Mouse (Mus musculus) layer of hippocampus, adult 8-10 months (tissue): ENCODE measurements at regions not wholly inside any gene's neighbourhood (a gene's known extent, or its start where the extent isn't known, plus 50 kb on each side); places are given as distances from the start of the nearest gene placed in this dataset.
A peak's percentile ranks its signal among the peaks of the same experiment; 100 is the strongest.

ENCODE experiments used
- DNase-seq, 2 experiments: peaks; one replicate each; pipeline ENCODE4 v3.0.0; 2022; ENCODE audit warnings: low spot score in 2 of 2

DNA sequence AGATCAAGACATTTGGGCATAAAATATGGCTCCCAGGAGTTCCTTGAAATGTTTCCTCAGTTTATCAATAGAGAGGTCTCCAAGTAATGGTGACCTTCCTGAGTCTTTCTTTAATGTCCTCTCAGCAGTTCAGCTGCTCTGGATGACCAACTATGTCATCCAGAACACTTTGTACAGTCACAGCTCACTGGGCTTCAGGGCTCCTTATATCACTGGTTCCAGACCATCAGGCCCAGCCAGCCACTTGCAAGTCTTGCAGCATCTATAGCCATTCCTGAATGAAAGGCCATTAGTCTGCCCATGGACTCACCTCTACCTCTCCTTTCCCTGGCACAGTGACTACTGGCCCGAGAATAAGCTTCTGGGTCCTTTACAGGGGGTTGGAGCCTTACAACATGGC, 437.8 kb upstream of the Meis1 start:
- DNase-seq, result no peak

DNA sequence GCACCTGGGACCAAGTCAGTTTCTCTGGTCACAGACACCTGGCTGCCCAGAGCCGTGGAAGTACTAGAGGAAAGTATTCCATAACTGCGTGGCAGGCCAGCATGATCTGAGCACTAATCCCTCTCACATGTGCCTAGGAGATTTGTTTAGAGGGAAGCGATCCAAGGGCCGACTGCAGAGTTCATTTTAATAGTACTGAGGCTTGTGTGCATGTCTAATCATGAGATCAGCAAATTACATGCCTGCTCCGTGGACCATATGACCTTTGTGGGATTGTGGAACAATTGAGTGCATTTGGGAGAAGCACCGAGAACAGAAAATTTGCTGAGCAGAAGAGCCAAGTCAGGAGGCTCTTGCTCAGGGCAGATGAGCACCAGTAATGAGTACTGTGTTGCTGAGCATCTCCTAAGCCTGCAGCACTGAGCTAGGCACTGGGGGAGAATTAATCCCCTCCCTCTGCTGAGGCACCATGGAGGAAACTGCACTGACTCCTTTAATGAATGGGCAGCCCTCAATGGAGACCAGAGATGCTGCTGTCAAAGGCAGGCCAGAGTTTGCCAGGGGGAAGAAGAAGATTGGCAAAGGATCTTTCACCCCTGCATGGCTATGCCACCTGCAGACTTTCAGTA, 445.1 kb upstream of the Meis1 start:
- DNase-seq, result no peak

DNA sequence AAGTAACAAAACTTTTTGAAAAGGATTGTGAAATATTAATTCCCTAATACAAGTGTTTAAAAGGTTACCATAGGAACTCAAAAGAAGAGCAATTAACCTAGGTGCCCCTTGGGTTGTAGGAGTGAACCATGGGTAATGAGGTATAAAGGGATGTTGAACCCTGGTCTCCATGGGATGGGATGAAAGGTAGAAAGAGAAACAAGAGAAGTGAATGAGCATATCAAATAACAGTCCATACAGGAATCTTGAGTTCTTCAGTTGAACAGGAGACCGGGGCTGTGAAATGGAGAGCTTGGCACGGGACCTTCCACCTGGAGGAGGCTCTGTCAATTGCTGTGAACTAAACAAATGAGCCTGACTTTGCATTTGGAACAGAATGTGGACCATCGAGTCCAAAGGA, 449.6 kb upstream of the Meis1 start:
- no peak for DNase-seq

DNA sequence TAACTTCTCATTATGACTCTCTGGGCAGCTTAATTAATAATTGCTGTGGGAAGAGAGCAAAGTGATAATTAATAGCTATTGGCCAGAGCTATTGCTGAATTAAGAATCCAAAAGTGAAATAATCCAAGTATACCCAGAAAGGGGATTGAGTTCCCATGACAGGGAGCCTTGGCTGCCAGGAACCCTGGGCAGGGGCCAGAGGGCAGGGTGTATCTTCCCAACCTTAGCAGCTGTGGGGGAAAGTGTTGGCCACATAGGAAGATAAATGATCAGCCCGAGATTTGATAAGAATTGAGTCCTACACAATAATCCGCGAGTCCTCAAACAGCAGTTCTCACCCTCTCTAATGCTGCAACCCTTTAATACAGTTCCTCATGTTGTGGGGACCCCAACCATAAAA, 450.0 kb upstream of the Meis1 start:
- DNase-seq, result no peak

DNA sequence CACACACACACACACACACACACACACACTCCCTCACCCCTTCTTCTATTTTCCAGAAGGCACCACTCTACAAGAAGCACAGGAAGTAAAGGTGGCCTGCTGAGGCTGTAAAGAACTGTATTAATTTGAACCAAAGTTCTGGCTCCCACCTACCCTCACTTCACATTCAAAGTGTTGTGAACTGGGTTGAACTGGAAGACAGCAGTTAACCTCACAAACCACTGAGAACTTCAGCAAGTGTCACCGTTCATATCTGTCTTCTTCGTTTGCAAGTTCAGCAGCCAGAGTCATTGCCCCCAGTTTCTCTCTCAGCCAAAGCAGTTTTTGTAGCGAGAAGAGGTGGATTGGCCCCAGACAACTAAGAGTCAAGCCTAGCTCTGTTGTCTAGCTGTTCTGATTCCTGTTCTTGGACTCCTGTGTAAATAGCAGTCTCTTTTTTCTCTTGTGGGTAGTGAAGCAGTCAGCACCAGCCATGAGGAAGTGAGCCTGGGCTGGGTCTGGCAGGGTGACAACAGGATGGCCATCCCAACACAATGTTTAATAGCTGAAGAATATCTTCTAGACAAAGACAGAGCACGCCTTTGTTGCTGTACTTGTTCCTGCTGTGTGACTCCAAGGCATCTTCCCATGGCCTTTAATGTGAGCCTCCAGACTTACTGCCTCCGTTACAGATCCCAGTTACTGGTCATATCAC, 452.0 kb upstream of the Meis1 start:
- DNase-seq, result no peak

DNA sequence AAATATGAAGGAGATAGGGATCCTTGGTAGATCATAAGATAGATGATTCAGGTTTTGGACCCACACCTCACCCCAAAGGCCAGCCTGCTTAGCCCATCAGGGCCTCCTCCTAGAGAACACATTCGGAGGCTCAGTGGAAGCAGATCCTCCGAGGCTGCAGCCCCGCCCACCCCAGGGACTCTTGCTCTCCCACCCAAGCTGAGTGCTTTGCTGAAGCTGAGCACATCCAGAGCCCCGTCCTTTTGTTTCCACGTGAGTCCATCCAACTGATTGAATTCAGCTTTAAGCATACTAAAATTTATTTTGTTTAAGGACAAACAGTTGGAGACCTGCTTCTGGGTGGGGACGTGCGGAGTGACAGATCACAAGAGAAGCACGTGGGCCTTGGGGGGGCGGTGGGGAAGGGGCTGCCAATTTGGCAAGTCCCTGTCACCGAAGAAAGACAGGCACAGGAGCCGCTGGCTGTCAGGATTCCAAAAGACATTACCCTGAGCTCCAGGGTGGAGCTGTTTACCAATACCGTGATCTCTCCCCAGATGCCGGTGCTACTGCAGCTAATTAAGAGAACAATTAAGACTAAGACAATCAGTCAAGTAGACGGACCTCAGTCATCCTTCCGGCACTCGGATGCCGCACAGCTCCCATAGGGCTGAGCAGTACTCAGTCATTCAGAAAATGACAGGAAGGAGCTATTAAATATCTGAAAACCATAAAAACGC, 448.9 kb upstream of the Spred2 start:
- no peak for DNase-seq

DNA sequence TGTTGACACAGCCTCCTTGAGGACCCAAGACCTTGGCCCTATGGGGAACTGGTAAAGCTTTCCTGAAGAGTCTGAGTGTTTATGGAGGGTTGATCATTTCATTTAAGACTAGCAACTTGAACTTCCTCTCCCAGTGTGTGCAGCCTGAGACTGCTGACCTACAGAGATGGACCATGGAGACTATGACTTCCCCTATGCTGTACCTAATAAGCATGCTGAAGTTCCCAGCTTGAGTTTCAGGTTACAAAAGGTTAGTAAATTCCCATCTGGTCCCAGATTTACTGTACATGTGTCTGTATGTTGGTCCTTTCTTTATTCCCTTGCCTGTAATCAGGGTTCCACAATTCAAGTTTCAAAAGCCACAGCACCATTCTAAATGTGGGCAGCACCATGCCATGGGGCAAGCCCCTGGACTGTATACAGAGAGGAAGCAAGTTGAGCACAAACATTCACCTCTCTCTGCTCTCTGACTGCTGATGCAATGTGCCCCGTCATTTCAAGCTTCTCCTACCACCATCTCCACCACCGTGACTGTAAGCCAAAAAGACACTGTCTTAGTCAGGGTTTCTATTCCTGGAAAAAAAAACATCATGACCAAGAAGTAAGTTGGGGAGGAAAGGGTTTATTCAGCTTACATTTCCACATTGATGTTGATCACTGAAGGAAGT, 431.0 kb upstream of the Spred2 start:
- DNase-seq, result no peak

DNA sequence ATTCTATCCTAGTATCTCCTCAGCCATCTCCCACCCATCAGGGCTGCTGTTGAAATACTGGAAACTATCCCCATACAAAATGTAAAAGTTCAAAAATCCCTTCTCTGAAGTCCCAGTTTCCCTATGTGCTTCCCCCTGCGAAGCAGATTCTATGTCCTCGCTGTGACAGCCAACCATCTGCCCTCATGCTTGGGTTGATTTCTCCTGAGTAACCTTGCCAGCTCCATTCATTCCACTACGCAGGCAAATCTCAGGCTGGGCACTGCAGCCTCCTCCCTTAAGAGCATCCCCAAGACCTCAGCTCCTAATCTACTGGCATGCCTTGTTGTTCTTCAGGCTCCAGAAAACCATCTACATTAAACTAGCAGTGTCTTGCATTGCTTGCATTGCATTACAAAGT, 402.5 kb upstream of the Spred2 start:
- DNase-seq, result no peak

DNA sequence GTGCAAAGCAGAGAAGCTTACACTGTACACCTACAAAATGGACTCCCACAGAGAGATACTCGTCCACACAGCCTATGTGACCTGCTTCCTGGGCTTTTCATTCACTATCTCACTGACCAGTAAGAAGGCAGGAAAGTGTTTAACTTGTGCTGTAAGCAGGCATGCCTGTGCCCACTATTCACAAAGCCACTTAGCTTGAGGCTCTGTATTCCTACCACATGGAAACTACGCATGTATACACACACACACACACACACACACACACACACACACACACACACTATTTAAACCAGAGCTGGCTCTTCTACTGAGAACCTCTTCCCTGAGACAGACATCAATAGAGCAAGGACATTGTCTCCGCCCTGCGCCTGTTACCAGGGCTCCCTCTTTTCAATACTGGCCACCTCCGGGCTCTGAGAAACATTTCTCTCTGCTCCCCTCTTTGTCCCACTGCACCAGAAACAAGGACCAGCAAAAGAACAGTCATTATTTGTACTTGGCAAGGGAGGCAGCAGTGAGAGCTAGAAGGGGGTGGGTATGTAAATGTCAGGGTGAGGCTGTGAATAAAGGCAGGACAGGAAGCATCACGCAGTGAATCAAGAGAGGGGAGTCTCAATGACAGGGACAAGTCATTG, 400.2 kb upstream of the Spred2 start:
- DNase-seq, result peak; percentile 12 to 23

DNA sequence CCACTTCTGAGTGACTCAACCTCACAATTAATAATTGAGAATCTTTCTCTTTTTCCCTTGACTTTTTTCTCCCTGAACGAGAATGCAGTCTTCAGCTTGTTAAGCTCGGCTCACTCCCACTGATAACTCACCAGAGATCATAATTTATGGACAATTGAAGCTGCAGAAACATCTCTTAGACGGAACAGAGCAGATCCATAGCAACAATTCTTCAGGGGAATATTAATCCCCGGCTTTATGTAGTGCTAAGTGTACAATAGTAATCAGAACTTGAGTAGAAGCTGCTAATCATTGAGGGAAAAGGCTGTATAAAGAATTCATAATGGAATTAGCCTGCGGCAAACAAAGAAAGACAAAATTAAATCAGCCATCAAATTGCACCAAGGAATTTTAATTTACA, 395.0 kb upstream of the Spred2 start:
- no peak for DNase-seq

DNA sequence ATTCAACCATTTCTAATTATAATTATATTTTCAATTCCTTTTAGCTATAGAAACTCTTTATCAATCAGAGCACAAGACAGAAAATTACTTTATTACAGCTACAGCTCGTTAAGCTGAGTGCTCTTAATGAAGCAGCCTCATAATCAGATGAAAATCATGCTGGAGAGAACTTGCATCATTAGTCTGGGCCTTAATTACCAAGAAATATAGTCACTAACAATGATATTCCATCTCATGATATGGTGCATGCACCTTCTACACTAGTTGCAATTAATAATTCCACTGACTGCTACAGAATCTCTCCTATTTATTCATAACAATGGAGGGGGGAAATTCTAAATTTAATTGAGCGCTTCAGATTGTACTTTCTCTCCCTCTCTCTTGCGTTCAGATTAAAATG, 393.5 kb upstream of the Spred2 start:
- no peak for DNase-seq

DNA sequence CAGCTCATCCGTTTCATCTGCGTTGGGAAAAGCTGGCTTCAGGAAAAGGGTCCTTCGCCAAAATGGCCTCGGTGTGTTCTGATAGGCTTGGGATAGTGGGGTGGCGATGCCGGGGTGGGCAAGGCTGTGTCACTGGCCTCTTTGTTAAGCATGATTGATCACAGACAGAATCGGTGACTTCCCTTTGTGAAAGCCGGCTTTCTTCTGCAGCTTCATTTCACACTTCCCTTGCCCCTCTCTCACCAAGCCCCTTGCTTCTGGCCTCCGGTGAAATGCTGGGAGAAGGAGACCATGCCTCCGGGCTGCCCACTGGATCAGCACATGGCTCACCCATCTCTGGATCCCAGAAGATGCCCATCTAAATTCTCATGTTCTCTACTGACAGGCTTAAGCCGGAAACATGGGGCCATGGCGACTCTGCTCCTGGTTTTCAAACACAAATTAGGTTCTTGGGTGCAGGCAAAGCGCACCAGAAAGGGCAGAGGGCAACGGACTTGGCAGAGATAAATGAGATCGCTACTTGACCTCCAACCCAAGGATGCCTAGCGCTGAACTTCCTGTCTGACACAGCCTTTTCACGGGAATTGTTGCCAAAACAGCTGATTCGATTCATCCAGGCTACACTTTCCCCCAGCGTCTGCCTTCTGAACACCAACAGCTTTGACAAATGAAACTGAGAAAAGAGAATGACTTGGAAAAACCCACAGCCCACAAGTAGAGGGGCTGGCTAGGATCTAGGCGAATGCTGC, 392.7 kb upstream of the Spred2 start:
- no peak for DNase-seq

DNA sequence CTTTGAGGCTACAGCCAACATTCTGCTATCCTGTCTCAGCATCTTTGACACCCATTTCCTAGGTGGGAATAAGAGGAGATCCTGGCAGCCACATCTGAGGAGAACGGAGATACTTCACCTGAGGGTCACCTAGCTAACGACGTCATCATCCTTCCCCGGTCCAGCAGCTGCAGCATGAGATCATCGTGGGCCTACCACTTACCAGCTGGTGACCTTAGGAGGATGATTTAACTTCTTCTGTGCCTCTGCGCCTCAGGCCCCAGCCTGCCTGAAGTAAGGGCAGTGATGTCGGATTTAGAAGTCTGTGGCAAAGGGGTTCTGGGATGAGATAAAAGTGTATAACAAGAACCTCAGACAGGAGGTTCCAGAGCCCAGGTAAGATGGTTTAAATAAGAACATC, 391.3 kb upstream of the Spred2 start:
- no peak for DNase-seq

DNA sequence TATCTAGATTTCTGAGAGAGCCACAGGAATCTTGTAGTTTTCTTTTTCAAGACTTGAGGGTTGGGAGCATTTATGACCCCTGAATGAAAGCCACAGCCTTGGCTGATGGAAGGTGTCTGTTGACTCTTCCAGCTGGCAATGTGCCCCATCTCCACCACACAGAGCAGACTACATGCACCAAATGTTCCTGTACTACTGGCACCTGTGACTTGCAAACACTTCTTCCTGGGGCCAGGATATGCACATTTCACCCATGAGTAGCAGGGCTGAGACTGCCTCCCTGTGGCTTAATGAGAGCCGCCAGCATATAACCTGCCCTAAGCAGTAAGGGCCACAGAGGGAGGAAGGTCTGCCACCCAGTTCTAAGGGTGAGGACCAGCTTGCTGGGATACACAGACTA, 390.5 kb upstream of the Spred2 start:
- no peak for DNase-seq

DNA sequence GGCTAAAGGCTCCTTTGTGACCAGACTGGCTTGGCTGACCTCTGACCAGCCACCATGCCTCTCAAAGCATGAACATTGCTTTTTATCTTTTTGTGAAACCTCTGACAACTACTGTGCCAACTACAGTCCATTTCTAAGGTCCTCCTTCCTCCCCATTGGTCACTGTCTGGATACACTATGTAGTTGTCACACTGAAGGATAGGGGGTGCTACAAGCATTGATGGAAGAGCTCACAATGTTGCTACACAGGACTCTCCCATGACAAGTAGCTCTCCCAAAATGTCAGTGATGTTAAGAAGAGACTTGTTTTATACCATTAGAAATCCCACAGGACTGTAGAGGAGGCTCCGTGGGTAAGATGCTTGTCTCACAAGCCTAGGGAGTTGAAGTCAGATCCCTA, 389.0 kb upstream of the Spred2 start:
- no peak for DNase-seq

DNA sequence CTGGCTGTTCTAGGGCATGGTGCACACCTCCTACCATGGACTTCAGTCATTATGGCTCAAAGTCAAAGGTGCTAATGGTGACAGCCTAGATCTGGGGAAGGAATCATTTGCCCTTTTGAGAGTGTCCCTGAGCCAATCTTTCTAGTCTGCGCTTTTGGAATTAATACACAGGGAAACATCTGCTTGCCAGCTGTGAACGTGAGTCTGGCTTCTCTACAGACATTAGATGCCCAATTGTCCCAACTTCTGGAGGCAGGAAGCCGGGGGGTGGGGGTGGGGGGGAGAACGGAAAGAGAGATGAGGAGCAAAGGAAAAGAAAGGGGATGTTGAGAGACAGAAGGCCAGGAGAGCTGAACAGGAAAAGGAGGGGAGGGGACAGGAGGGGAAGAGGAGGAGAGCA, 377.9 kb upstream of the Spred2 start:
- DNase-seq, result no peak

DNA sequence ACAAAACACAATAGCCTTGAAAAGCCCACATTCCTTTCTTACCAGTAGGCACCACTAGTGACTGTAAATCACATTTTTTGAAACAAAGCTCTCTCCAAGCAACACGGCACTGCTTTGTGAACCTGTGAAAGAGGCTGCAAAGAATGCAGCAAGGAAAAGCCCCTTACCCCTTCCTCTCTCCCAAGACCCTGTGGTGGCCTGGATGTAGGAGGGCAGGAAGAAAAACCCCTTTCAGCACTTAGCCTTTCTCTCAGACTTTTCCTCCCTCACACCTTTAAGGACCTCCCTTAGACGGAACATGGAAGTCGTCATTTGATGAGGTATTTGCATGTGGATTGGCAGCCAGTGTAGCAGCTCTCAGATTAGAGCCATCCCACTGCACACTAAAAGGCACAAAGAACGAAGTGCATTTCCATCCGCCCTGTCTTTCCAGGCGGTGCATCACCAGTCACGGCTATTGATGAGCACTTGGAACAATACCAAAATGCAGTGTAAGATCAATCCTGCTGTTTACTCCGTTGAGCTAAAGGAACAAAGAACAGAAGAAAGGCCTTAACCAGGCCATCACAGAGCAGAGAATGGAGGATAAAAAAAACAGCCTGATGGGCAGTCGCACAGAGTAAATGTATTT, 369.7 kb upstream of the Spred2 start:
- DNase-seq, result no peak

DNA sequence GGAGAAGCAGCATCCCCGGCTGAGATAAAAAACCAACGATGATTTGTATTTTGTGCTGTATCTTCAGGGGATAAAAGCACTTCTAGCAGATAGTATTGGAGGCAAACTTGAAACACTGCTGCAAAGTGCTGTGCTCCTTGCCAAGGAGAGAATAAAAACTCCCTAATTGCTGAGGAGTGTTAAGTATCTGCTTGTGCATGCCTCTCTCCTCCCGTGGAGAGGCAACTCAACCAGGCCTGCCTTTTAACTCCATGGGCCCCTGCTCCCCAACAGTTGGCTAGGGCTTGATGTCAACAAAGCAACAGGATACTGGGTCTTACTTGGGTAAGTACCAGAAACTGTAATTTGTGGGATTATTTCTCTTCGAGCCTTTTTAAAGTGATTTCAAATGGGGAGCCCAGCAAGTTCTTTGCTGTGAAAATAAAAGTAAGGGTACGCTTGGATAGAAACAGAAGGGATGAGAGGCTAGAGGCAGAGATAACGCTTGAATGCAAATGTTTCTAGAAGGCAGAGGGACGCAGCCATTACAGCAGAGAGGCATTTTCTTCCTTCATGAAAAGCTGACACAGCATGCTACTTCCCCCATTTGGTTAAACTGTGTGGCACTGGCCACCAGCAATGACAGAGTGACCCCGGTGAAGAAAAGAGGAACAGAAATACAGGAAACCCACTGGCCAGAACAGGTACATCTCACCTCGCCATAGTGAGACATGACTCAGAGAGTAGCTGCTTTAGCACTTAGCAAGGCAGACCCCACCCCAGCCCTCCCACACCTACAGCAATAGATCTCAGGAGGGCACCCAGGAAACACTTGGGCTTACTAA, 369.0 kb upstream of the Spred2 start:
- no peak for DNase-seq

DNA sequence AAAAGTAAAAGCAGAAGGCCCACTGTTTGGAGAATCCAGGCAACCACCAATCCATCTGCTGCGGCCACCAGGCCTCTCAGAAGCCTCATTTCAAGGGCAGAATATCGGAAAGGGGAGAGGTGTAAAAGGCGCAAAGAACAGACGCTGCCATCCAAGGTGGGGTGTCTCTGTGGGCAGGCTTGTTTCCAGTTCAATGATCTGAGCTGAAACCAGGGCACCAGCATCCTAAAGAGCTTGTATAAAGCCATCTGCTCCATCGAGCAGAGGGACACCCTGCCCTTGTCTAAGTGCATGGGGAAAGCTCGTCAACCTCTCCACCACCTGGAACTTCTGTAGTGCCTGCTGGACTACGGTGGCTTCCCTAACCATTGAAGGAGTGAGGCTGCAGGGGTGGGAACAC, 363.7 kb upstream of the Spred2 start:
- DNase-seq, result no peak

DNA sequence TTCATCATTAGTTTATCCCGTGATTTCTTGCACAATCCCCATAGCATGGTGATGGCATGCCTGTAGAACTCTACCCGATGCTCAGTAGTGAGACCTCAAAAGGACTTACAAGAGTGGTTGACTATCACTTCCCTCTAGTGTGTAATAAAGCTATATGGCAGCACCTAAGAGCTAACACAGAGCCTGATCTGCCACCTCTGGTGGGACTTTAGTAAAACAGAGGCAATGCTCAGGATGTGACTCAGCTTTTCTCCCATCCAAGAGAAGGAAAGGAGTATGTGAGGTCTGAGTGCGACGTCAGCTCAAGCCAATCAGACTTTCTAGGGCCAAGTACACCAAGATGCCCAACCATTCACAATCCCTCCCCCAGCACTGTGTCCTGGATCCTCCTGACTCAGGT, 361.5 kb upstream of the Spred2 start:
- DNase-seq, result no peak
